Mouse (Mus musculus) kidney, adult 11 months (tissue): ENCODE results near the gene Zwilch.
"Not testable (repeated sequence)": the region's sequence is repeated elsewhere in the genome, so short reads cannot be mapped to it uniquely, and the experiment has no call there.

ENCODE experiments used
- DNase-seq: peaks from one replicate; pipeline ENCODE4 v3.0.0; 2022

Gene Zwilch

DNA sequence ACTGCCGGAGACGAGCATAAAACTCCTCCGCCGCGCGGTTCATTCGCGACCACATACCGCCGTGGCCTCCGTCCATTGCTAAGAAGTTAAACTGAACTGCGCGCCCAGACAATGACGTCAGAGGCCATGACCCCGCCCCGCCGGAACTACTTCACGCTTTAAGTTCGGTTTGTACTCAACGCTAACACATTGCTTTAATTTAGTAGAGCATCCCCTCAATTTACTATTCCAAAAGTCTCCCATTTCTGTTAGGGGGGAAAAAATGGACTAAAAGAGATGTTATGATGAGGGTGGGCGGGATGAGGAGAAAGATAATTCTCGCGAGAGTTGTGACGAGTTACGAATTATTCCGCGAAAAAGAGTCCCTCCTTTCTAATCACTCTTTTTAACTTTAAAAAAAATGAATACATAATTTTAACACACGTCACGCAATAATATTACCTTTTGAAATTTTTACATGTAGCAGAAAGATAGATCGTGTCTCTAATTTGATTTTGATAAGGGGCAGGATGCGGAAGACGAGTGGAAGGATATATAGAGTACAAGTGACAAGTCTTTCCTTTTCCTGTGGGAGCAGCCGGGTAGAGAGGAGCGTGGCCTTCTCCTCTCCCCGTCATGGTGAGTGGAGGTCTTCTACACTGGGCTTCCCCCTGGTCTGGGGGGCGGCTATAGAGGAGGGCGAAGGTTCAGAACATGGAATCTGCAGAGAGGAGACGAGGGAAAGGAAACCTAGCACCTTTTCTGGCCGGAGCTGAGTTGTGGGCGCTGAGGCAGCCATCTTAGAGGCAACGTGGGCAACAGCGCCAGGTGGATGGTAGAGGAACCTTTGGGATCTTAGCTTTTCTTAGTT is at the start of gene Zwilch, which contains the start of gene Rpl4:
Gene Zwilch (minus strand): TSS at position 289 of the 850 bp plus-strand sequence.
Gene Rpl4 (plus strand): TSS at position 560 of the 850 bp plus-strand sequence.
- peak; percentile 78 for DNase-seq

GRCm38 (mm10) chr9:64222098-64222497 is 49.2 kb upstream of the Zwilch start:
- DNase-seq = no peak

DNA sequence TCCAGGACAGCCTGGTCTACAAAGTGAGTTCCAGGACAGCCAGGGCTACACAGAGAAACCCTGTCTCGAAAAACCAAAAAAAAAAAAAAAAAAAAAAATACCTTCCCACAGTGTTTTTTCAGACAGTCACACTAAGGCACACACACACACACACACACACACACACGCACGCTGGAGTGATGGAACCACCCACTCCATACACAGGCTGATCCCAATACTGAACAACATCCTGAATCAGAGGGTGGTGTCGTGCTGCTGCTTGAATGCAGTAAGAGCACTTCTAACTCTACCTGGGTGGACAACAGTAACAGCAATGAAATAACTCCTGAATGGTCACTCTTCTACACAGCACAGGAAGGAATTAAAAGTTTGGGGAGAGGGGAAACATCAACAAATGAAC is 48.6 kb upstream of the Zwilch start:
- no peak for DNase-seq

- DNase-seq = no peak
Observed at GRCm38 (mm10) chr9:64220603-64221002, 47.7 kb upstream of the Zwilch start.

DNA sequence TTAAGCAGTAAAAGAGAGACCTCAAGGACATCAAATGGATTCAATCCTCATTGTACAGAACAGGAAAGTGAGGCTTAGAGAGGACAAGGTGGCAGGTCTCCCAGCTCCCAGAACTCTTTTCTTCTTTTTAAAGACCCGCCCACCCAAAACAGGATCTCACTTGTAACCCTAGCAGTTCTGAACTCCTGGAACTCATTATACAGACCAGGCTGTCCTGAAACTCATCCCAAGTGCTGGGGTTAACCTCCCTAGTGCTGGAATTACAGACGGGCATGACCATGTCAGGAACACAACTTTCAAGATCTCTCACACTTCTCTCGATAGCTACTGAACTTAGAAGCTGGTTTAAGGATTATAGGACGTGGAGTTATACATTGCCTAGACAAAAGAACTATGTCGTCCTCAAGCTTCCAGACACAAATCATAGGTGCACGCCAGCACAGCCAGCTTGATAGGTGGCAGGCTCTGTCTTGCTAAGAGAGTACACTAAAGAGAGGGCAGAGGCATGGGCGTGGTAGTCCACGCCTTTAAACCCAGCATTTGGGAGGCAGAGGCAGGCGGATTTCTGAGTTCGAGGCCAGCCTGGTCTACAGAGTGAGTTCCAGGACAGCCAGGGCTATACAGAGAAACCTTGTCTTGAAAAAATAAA is 47.0 kb upstream of the Zwilch start:
- DNase-seq = no peak

DNA sequence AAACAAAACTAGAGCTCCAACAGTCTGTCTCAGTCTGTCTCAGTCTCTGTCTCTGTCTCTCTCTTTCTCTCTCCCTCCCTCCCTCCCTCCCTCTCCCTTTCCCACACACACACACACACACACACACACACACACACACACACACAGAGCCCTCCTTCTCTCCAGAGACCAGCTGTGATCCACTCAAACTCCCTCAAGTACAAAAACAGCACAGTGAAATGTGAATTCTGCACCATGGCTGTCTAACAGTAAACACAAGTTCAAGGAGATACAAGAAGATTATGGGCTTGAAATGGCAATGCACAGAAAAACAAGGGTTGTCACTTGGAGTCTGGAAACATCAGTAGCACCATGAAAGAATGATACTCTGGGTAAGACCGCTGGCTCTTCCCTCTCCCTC is 46.4 kb upstream of the Zwilch start:
- DNase-seq = no peak

DNA sequence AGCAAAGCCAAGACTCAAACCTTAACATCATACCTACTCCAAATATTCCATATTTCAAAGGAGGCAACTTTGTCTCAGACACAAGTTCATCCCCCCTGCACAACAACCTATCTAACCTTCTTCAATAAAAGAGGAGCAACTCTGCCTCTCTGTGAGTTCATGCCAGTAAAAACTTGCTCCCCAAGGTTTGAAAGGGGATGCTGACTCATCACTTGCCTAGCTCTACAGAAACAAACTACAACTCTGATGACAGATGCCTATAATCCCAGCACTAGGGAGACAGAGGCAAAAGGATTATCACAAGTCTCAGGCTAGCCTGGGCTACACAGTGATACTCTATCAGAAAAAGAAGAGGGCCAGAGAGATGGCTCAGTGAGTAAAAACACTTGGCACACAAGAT is 45.0 kb upstream of the Zwilch start:
- no peak for DNase-seq

GRCm38 (mm10) chr9:64216641-64217040 is 43.7 kb upstream of the Zwilch start:
- no peak for DNase-seq

DNA sequence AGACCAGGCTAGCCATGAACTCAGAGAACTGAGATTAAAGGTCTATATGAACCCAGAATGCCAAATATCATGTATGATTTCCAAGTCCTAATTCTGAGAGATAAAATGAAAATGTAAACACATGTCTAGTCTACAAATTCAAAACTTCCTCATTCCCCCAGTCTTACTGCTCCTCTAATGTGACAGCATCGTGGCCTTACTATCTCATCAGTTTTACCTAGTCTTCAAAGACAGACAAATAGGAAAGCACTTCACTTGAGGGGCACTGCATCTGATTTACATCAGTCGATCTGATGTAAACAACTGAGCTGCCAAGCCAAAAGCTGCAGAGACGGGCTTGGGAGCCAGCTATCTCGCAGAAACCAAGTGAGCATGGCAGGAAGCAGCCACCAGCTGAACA is 43.2 kb upstream of the Zwilch start:
- no peak for DNase-seq

DNA sequence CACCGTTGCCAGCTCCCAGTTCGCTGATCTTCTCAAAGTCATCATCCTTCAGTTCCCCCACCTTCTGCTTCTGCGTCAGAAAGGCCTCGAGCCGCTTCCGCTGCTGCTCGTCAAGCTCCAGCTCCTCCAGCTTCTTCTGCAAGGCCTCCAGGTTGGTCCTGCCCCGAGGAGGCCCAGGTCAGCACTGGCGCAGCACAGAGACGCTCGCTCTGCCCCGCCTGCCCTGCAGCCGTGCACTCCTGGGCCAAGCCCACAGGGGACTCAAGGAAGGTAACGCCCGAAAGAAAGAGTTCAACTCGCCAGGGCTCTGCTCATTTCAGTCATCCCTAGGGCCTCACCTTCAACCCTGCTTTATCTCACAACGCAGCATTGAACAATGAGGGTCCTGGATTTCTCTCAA is 41.5 kb upstream of the Zwilch start:
- DNase-seq = no peak

- DNase-seq = peak; percentile 23
Observed at GRCm38 (mm10) chr9:64207509-64208084, 34.7 kb upstream of the Zwilch start.

GRCm38 (mm10) chr9:64202866-64203265 is 30.0 kb upstream of the Zwilch start:
- DNase-seq = no peak

GRCm38 (mm10) chr9:64202331-64202730 is 29.4 kb upstream of the Zwilch start:
- no peak for DNase-seq

DNA sequence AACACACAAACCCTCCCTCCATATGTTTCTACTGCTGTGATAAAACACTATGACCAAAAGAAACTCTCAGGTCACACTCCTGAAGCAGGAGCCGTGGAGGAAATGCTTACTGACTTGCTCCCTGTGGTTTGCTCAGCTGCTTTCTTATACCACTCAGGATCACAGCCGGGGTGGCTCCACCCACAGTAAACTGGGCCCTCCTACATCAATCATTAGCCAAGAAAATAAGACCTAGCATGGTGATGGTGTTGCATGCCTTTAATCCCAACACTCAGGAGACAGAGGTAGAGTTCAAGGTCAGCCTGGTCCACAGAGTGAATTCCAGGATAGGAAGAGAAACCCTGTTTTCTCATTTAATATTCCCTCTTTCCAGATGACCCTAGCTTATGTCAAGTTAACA is 27.0 kb upstream of the Zwilch start:
- DNase-seq = peak; percentile 63

DNA sequence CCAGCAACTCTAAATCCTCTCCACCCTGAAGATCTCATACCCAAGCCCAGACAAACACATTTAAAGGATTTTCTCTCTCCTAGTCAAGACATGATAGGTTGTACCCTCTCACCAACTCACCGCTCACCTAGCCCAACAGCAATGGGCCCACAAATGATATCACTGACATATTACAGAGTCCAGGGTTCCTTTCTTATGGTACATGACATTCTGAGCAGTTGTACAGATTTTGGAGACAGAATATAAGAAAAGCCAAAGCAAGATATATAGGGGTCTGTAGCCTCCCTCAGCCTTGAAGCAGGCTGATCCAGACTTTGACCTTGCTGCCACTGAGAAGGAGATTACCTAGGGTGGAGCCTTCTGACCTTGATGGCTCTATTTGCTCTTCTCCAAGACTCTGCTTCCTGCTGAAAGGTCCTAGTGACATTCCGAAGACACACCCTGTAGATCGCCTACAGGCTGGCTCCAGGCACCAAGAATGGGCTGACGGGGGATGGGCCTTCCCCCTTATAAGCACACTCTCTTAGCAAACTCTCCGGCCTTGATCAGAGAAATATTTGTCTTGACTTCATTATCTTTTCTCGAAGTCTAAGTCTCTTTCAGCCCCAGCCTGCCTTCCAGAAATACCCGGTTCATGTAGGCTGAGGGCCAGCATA is 26.0 kb upstream of the Zwilch start:
- DNase-seq = not testable (repeated sequence)

GRCm38 (mm10) chr9:64198068-64198762 is 25.3 kb upstream of the Zwilch start:
- no peak for DNase-seq

DNA sequence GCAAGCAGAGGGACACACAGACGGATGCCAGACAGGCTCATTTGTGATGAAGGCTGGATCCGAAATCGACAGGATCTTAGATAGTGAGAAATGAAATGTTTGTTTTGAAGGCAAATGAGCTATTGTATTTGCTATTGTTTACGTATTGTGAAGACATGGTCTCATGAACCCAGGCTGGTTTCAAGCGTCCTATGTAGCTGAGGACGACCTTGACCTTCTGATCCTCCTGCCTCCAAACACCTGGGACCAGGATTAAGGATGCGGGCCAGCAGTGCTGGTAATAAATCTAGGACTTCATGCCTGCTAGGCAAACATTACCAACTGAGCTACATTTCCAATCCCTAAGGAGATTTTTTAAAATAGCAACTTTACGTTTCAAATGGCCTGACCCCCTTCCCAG is 24.6 kb upstream of the Zwilch start:
- DNase-seq = no peak

- DNase-seq = no peak
Observed at GRCm38 (mm10) chr9:64195554-64195953, 22.6 kb upstream of the Zwilch start.

DNA sequence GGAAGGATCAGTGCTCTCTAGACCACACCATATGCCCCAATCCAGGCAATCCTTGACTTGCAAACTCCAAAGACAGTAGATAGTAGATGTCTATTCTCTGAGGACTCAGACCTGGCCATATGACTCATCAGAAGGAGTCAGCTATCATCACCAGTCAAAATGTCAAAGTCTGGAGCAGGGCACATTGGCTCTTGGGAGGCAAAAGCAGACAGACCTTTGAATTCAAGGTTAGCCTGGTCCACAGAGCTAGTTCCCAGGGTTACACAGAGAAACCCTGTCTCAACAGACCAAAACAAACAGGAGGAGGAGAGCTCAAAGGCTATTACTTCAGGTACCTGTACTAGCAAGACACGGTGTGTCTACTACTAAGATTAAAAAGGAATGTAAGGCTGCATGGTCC is 21.0 kb upstream of the Zwilch start:
- no peak for DNase-seq

- no peak for DNase-seq
Observed at GRCm38 (mm10) chr9:64184166-64184840, 11.4 kb upstream of the Zwilch start.

- DNase-seq = not testable (repeated sequence)
Observed at GRCm38 (mm10) chr9:64183295-64183694, 10.4 kb upstream of the Zwilch start.

DNA sequence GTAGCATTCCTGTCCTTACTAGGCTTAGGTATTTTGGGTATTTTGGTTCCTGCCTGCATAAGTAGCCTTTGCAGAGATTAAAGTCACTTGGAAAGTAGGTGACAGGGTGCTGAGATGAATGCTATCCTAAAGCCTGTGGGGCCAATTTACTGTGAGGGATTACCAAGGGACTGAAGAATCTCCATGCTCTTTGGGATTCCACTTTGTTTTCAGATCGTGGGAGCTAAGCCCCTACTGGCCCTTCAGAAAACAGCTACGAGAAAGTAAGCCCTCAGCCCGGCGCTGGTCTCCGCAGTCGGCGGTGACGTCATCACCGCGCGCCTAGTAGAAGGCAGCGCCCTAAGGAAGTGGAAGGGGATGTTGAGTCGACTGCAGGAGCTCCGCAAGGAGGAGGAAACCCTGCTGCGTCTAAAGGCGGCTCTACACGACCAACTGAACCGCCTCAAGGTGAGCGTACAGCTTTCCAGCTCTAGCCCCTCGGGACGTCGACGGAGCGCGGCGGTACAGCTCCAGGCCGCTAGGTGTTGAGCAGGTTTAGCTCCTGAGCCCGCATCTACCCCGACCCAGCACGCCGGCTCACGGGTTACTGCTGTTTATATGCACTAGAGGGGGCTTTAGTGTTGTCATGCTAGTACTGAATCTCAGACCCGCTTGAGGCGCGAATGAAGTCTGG is 6.2 kb upstream of the Zwilch start, which contains the start of gene Snapc5:
Gene Snapc5 (plus strand): TSS at position 301 of the 673 bp plus-strand sequence.
- DNase-seq = peak; percentile 89
